Mouse (Mus musculus): Measurements from ENCODE around the gene Cdk6.

Cdk6 gene

DNA sequence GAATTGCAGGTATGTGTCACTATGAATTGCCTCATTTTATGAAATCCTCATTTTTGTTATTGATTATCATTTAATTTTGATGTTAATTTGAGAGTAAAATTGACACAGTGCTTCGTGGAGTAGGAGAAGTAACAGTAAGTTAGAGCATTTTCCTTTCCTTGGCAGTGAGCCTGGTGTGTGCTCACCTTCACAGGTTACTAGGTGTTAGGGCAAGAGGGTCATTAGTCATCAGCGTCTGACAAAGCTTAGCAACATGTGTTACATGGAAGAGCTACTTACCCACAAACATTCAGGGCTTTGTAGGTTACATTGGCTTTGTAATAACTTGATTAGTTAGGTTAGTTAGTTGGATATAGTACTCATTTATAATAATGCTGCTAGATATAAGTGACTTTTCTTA is 212.9 kb downstream of the Cdk6 start:
- no peak for DNase-seq (ENCODE audit: low spot score in 2 of 2)

DNA sequence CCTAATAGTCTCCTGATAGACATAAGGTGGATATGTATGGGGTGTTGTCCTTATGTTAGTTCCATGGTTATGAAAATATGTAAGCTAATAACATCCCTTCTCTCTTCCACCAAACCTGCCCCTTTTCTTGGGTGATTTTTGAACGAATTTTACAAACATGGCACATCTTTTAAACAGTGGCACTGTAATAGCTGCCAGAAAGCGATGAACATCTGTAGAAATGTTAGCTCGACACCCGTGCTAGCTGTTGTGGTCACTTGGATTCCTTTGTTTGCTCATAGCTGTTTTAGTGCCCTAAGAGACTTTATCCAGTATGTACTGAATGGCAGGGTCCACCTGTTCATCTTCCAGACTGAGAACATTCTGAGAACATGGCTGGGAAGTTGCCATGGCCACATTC is 230.0 kb downstream of the Cdk6 start, which contains the start of gene 1700109H08Rik:
Gene 1700109H08Rik (plus strand): TSS at position 301 of the 400 bp plus-strand sequence.
- DNase-seq (ENCODE audit: low spot score in 2 of 2), result no peak

DNA sequence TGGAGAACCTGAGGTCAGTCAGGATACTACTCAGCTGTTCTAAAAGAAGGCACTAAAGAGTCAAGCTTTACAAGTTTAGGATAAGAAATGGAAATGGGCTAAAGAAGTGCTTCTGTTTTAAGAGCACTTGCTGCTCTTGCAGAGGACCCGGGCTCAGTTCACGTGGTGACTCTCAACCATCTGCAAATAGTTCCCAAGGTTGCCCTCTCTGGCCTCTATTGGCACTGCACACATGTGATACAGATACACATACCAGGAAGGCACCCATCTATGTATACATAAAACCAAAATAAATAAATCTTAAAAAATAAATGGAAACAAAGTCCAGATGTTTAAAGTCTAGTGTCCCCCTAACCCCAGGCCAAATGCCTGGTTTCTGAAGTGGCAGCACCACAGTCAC is 233.5 kb downstream of the Cdk6 start:
- no peak for DNase-seq (ENCODE audit: low spot score in 2 of 2)

DNA sequence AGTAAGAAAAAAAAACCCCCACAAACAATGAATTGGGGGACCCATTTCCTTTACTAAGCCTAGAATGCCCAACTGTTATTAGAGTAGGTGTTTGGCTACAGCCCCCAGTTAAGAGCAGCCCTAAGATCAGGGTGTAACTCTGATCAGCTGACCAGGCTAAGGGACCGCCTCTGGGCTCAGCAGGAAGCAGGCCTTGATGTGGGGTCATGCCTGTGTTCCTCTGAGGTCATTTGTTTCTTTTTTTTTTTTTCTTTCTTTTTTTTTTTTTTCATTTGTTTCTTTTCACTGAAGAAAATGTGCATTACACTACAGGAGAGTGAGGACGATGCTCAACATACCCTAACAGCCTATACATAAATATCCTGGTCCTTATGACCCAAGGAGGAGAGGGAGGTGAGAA is 236.7 kb downstream of the Cdk6 start:
- DNase-seq (ENCODE audit: low spot score in 2 of 2), result no peak

DNA sequence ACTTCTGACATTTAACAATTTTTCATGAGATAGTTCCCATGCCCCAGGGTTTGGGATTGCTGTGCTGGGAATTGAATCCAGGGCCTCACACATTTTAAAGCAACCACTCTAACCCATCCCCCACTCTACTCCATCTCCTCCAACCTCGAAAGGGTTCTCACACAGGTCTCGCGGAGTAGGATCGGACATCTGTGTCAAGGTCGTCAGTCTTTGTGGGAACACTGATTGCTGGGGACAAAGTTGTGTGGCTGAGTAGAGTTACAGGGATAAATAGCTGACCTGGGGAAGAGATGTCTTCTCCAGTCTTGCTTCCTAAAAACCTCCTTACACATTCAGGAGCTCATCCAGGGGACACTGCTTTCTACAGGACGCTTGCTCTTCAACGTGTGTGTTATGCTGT is 237.8 kb downstream of the Cdk6 start:
- no peak for DNase-seq (ENCODE audit: low spot score in 2 of 2)
